Mouse (Mus musculus) thymus, postnatal 36 days (tissue): ENCODE data around the gene Hmga2.
"Not testable (repeated sequence)": the region's sequence is repeated elsewhere in the genome, so short reads cannot be mapped to it uniquely, and the experiment has no call there.

ENCODE experiments used
- DNase-seq, 2 experiments: peaks; one replicate each; pipeline ENCODE4 v3.0.0; 2022; ENCODE audit warnings: mixed read lengths in 2 of 2

Hmga2 gene

GRCm38 (mm10) chr10:120338841-120339240, 137.4 kb downstream of the Hmga2 start:
- DNase-seq, result no peak

- not testable (repeated sequence) for DNase-seq
These were observed 137.8 kb downstream of the Hmga2 start for GRCm38 (mm10) chr10:120338431-120338830.

- DNase-seq, result no peak
These were observed 148.3 kb downstream of the Hmga2 start for GRCm38 (mm10) chr10:120327946-120328345.

GRCm38 (mm10) chr10:120323584-120324203, 152.6 kb downstream of the Hmga2 start:
- no peak for DNase-seq

GRCm38 (mm10) chr10:120322815-120323214, 153.5 kb downstream of the Hmga2 start:
- no peak for DNase-seq

- no peak for DNase-seq
These were observed 156.7 kb downstream of the Hmga2 start for GRCm38 (mm10) chr10:120319614-120320013.
